Mouse (Mus musculus) hindbrain, embryonic 16.5 days (tissue): ENCODE results near the gene Plekhb1. TPM values are rescaled to one million over a fixed set of nuclear protein-coding genes. Genes with fewer than 3 reads are reported as not detected.

Experiments used
- ATAC-seq: fragments of 200-750 bp; cut with Nextera tagmentation; 2 replicates; pipeline ENCODE4 v1.8.0; 2017; ENCODE audit warnings: moderate TSS enrichment, moderate library complexity
- H3K27ac ChIP-seq: fragments of 300-500 bp; sonication (generic); 2 replicates; pipeline ENCODE4 v1.5.1; 2014; ENCODE audit warnings: low read depth, mild to moderate bottlenecking, control low read depth, low read length, moderate library complexity
- H3K27me3 ChIP-seq: fragments of 300-500 bp; sonication (generic); replicated peaks from 2 replicates; pipeline ENCODE4 v1.6.1; 2014; ENCODE audit warnings: low read length; ENCODE audit not compliant: control insufficient read depth, insufficient read depth
- H3K36me3 ChIP-seq: fragments of 300-500 bp; sonication (generic); 2 replicates; pipeline ENCODE4 v1.6.1; 2014; ENCODE audit warnings: mild to moderate bottlenecking, low read length, moderate library complexity, mixed read lengths; ENCODE audit not compliant: control insufficient read depth, insufficient read depth
- H3K4me1 ChIP-seq: fragments of 300-500 bp; sonication (generic); 2 replicates; pipeline ENCODE4 v1.6.1; 2014; ENCODE audit warnings: low read depth, low read length; ENCODE audit not compliant: control insufficient read depth, insufficient read depth
- H3K4me2 ChIP-seq: fragments of 300-500 bp; sonication (generic); 2 replicates; pipeline ENCODE4 v1.6.1; 2014; ENCODE audit warnings: mild to moderate bottlenecking, low read length, control low read depth, moderate library complexity
- H3K4me3 ChIP-seq: fragments of 300-500 bp; sonication (generic); 2 replicates; pipeline ENCODE4 v1.5.1; 2014; ENCODE audit warnings: mild to moderate bottlenecking, low read length, control low read depth, moderate library complexity
- H3K9ac ChIP-seq: fragments of 300-500 bp; sonication (generic); 2 replicates; pipeline ENCODE4 v1.6.1; 2014; ENCODE audit warnings: low read depth, mild to moderate bottlenecking, control low read depth, low read length, moderate library complexity
- H3K9me3 ChIP-seq: fragments of 300-500 bp; sonication (generic); 2 replicates; pipeline ENCODE4 v1.6.1; 2014; ENCODE audit warnings: mild to moderate bottlenecking, low read length, moderate library complexity; ENCODE audit not compliant: control insufficient read depth
- WGBS: fragments of 180-500 bp; shearing (Covaris S2); extraction: QIAGEN DNeasy Blood & Tissue Kit; methylation state at CpG from one replicate; pipeline ENCODE4 v1.1.7; 2014; 5-methylcytosine and 5-hydroxymethylcytosine counted together
- polyA plus RNA-seq: library from polyadenylated mRNA; unstranded; fragments of >200 nt; fragmentation: Nextera tagmentation; extraction: Ambion mirVana; gene quantifications from 2 replicates; pipeline ENCODE4 v1.2.1, GENCODE M21; 2015

Plekhb1 gene
- 24.8 and 28.9 TPM in 2 replicates for polyA plus RNA-seq

DNA sequence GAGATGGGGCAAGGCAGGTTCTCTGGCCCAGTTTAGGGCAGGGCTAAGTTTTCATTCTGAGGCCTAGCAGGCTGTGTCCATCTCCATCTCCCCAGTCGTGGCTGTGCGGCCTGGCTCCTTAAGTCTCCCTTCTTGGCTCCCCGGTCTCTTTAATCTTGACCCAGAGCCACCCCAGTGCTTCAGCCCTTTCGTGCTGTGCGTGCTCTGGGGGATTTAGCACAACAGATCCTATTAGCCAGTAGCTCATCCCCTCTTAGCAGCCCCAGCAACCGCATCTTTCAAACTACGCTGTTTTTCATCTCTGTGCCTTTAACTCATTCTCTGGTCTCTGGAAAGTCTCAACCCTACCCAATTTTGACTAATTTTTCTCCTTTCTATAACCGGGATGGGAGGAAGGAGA is at the start of gene Plekhb1:
Gene Plekhb1, minus strand, starts transcription at position 184 of the 400 bp plus-strand sequence.
- ATAC-seq: no peak
- H3K4me2 ChIP-seq: peak within 1 kb of the TSS; percentile 52
- no peaks in the 10 kb centered on the region for H3K9me3 ChIP-seq
- no peaks in the 10 kb centered on the region for H3K36me3 ChIP-seq
- H3K27ac ChIP-seq: no peak within 1 kb of the TSS
- H3K4me3 ChIP-seq: peak within 1 kb of the TSS; percentile 18
- H3K9ac ChIP-seq: peak within 1 kb of the TSS; percentile 51; the same call in 1 of the 2 replicates
- H3K27me3 ChIP-seq: no peaks in the 10 kb centered on the region
- 75% methylated on average over 8 of the region's 8 CpGs for WGBS
- peaks cover 10% of the 10 kb centered on the region for H3K4me1 ChIP-seq

DNA sequence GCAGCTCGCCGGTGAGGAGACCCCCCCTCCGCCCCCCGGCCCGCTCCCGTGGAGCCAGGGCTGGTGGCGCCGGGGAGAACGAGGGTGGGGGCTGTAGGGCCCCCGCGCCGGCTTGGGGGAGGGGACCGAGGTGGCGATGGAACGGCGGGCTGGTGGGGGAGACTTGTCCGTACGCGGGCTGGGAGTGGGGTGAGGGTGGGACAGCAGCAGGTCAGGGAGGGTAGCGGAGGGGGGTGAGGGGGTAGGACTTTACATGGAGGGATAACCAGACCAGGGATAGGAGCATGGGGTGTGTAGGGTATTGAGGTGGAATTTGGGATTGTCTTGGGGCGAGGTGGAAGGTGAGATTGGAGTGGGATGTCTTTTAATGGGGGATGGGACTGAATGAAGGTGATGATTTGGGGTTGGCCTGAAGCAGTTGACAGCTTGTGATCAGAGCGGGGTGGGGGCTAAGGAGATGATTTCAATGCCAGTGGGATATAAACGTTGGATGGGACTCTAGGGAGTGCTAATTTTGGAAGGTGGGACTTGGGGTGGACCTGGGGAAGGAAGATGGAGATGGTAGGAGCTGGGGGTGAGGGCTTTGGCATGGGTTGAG is 44.8 kb upstream of the Plekhb1 start:
- H3K4me1 ChIP-seq: peaks cover 16% of the 10 kb centered on the region
- peak overlapping the region; percentile 90 for H3K9ac ChIP-seq
- no peaks in the 10 kb centered on the region for H3K36me3 ChIP-seq
- H3K27me3 ChIP-seq: no peaks in the 10 kb centered on the region
- H3K9me3 ChIP-seq: no peaks in the 10 kb centered on the region
- ATAC-seq: no peak; the same call in 1 of the 2 replicates
- 0% methylated on average over 16 of the region's 23 CpGs for WGBS
- H3K27ac ChIP-seq: peak overlapping the region; percentile 98
- H3K4me2 ChIP-seq: peak overlapping the region; percentile 72
- peak overlapping the region; percentile 59 for H3K4me3 ChIP-seq

DNA sequence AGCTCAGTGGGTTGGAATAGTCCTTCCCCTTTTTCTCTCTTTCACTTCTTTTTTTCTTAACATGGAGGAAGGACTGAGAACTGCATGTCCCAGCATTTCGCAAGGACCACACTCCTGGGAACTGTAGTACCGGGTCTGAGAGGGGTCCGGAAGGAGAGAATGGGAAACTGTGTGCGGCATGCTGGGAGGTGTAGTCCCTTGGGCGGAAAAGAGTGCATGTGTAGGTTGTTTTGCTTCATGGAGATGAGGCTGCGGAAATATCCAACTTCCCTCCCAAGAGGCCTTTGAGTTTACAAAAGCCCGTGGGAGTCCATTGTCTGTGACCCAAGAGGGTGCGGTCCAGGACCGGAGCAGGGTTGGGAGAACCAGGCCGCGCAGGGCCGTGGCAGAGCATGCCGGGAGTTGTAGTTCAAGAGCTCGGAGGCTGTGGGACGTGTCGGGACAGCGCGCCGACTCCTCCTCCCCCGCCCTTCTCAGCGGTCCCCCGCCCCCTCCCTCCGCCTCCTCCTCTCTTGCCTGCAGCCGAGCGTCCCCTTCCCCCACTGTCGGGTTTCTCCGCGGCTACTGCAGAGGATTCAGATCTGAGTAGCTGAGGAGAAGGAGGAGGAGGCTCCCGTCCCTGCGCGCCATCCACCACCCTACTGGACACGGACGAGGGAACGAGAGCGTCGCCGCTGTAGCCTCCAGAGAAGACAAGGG is 44.1 kb upstream of the Plekhb1 start, which contains the start of gene Fam168a:
Gene Fam168a, plus strand, starts transcription at position 493 of the 699 bp plus-strand sequence.
- no peaks in the 10 kb centered on the region for H3K36me3 ChIP-seq
- peak within 1 kb of the TSS; percentile 98 for H3K27ac ChIP-seq
- H3K4me3 ChIP-seq: peak within 1 kb of the TSS; percentile 59
- H3K9me3 ChIP-seq: no peaks in the 10 kb centered on the region
- under 1% methylated on average over 30 of the region's 37 CpGs for WGBS
- H3K4me1 ChIP-seq: peaks cover 16% of the 10 kb centered on the region
- H3K9ac ChIP-seq: peak within 1 kb of the TSS; percentile 90
- peak; percentile 99 for ATAC-seq
- H3K4me2 ChIP-seq: peak within 1 kb of the TSS; percentile 72
- H3K27me3 ChIP-seq: no peaks in the 10 kb centered on the region

DNA sequence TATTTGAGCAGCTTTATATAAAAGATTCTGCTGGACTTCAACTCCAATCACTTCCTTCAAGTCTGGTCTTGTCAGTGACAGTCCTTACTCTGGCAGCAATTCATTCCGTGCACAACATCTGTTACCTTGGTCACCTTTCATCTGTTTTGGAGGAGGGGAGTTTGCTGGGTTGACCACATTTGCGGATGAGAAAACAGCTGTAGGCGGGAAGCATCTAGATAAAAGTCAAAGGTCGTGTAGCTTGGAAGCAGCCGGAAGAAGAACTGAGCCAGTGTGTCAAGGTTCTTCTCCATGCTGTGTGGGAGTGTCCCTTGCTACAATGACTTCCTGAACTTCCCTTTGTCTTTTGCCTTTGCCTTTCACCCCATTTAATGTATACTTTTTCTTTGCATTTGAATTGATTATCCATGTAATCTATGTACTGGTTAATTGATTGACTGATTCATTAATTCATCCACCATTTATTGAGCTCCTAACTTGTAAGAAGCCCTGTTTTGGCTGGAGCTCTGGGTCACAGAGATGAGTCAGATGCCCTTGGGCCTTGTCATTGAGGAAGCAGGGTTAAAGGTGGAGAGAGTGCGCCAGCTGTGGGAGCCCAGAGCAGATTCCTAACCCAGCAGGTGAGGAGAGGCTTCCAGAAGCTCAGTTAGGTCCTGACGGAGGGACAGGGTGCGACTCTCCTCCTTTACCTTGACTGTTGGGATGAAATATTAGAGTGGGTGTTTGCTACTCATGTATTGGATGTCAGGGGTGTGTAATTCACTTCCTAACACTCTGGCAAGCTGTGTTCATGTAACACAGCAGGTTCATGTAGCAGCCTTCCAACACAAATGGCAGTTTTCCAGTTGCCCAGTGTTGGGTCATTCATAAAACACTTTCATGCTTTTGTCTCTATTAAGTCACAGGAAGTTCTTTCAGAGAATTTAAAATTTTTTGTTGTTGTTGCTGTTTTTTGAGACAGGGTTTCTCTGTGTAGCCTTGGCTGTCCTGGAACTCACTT is 37.9 kb upstream of the Plekhb1 start:
- H3K27me3 ChIP-seq: no peaks in the 10 kb centered on the region
- no peak overlapping the region for H3K9ac ChIP-seq
- H3K9me3 ChIP-seq: no peaks in the 10 kb centered on the region
- H3K36me3 ChIP-seq: no peaks in the 10 kb centered on the region
- H3K27ac ChIP-seq: no peak overlapping the region
- ATAC-seq: no peak
- WGBS: 62% methylated on average over 8 of the region's 8 CpGs
- no peak overlapping the region for H3K4me3 ChIP-seq
- H3K4me1 ChIP-seq: no peaks in the 10 kb centered on the region
- no peak overlapping the region for H3K4me2 ChIP-seq

DNA sequence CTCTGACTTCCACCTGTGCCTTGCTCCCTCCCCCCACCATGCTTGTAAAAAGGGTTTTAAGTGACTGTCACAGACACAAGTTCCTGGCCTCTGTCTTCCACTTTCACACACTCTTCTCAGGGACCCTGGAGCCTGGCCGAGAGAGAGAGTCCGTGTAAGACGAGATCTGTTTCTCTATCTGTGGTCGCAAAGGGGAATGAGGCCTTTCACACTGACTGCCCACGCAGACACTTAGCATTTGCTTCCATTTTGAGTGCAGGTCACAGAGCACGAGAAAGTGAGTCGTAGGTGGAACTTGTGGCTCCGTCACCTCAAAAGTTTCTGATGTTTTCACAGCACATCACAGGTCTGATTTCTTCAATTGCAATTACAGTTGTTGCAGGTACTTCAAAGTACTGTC is 31.0 kb upstream of the Plekhb1 start:
- ATAC-seq: no peak
- no peaks in the 10 kb centered on the region for H3K4me1 ChIP-seq
- H3K27me3 ChIP-seq: no peaks in the 10 kb centered on the region
- H3K36me3 ChIP-seq: no peaks in the 10 kb centered on the region
- no peak overlapping the region for H3K27ac ChIP-seq
- H3K4me2 ChIP-seq: no peak overlapping the region
- 72% methylated on average over 8 of the region's 8 CpGs for WGBS
- H3K9ac ChIP-seq: no peak overlapping the region
- no peak overlapping the region for H3K4me3 ChIP-seq
- H3K9me3 ChIP-seq: no peaks in the 10 kb centered on the region

DNA sequence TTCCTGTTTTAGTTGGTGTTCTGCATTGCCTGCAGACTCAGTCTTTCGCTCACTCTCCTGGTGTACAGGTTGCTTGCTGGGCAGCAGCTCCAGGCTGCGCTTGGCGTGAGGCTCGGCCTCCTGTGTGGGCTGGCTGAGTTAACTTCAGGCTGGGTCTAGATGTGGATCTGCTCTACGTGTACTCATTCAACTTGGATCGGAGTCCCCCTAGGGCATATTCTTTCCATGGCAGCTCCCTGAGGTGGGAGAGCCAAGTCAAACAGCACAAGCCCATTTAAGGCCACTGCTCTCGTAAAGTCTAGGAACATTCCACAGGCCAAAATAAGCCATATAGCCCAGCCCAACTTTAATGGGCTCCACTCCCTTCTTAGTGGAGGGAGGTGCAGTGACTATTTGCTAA is 26.3 kb upstream of the Plekhb1 start:
- Histone ChIP-seq H3K4me1 (no peaks in the 10 kb centered on the region), H3K27me3 (no peaks in the 10 kb centered on the region), H3K4me2 (no peak overlapping the region), H3K9ac (no peak overlapping the region), H3K36me3 (no peaks in the 10 kb centered on the region), H3K27ac (no peak overlapping the region), H3K4me3 (no peak overlapping the region), H3K9me3 (no peaks in the 10 kb centered on the region)
- no peak for ATAC-seq
- 85% methylated on average over 7 of the region's 7 CpGs for WGBS

DNA sequence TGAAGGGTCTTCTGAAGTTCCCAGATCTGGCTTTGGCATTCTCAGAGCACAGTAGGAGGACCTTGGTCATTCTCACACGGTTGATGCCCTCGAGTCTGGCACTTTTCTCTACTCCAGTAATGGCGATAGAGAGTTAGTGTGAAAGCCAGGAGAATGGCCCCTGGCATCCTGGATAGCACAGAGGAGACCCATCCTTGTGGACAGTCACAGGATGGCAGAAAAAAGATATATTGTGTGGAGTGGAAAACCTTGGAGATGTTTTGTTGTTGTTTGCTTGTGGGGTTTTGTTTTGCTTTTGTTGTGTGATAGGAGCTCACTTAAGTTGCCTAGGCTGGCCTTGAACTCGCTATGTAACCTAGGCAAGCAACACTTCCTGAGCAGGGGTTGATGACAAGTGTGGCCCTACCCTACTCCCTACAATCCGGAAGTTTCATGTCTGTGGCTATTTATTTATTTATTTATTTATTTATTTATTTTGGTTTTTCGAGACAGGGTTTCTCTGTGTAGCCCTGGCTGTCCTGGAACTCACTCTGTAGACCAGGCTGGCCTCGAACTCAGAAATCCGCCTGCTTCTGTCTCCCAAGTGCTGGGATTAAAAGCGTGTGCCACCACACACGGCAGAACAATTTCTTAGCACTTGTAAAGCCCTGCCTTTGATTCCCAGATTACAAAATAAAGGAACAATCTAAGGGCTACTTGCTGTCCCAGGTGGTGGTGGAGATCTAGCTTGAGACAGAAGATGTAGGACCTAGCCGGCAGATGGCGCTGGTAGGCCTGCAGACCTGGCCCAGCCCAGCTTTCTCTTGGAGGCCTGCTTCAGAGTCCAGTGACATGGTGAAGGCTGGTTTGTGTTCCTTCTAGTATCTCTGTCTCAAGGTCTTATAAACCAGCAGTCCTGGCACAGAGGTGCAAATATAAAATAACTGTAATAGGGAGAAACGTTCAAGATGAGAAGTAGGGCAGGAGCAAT is 23.1 kb upstream of the Plekhb1 start:
- peak; percentile 85 for ATAC-seq
- no peak overlapping the region for H3K4me2 ChIP-seq
- H3K4me1 ChIP-seq: no peaks in the 10 kb centered on the region
- H3K27ac ChIP-seq: no peak overlapping the region
- no peaks in the 10 kb centered on the region for H3K27me3 ChIP-seq
- no peaks in the 10 kb centered on the region for H3K36me3 ChIP-seq
- H3K9me3 ChIP-seq: no peaks in the 10 kb centered on the region
- WGBS: 34% methylated on average over 11 of the region's 13 CpGs
- H3K9ac ChIP-seq: no peak overlapping the region
- H3K4me3 ChIP-seq: no peak overlapping the region

- Histone ChIP-seq H3K4me2 (no peak overlapping the region), H3K4me3 (no peak overlapping the region), H3K9ac (no peak overlapping the region), H3K27ac (no peak overlapping the region), H3K36me3 (no peaks in the 10 kb centered on the region), H3K4me1 (no peaks in the 10 kb centered on the region), H3K27me3 (no peaks in the 10 kb centered on the region), H3K9me3 (no peaks in the 10 kb centered on the region)
- WGBS: 56% methylated on average over 7 of the region's 7 CpGs
- ATAC-seq: no peak
Observed at GRCm38 (mm10) chr7:100684538-100684937, 22.3 kb upstream of the Plekhb1 start.
